Mouse (Mus musculus): Measurements from ENCODE around the gene St6galnac6. TPM values are rescaled to one million over a fixed set of nuclear protein-coding genes. Genes with fewer than 3 reads are reported as not detected.

St6galnac6 gene
- polyA plus RNA-seq, 1 experiment from 2014 or later = 15.2 TPM

DNA sequence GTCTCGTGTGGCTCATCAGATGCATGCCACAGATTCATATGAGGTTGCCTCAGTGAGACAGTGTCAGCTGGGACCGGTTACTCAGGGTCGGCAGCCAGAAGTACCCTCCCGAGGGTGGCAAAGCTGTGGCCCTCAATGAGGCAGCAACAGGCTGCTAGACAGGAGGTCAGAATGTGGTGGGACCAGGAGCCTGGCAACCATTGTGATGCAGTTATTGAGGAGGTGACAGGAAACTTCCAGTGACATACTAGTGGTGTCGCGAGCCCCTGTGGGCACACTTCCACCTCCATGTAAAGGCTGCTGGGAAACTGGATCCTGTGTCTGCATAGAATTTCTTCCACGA, 22.0 kb downstream of the St6galnac6 start, which contains the start of gene Ak1:
TSS of gene Ak1 (plus strand) at position 242 of the 343 bp plus-strand sequence.
- ATAC-seq = no peak; the same call in 1 of the 2 replicates
- peak within 1 kb of the TSS; percentile 85 for H3K27ac ChIP-seq (ENCODE audit: low read length)
- no peaks in the 10 kb centered on the region for H3K9me3 ChIP-seq (ENCODE audit: control insufficient read depth, low read length)
- 25% methylated on average over 7 of the region's 7 CpGs for WGBS
- H3K36me3 ChIP-seq (ENCODE audit: control insufficient read depth, insufficient read depth, low read length) = peaks cover 6% of the 10 kb centered on the region; the same call in 1 of the 2 replicates
- H3K4me1 ChIP-seq (ENCODE audit: control insufficient read depth, insufficient read depth, low read length) = peaks cover 51% of the 10 kb centered on the region
- peak within 1 kb of the TSS; percentile 2; the same call in 1 of the 2 replicates for H3K4me2 ChIP-seq (ENCODE audit: low read depth, low read length)
- H3K4me3 ChIP-seq (ENCODE audit: low read length) = no peak within 1 kb of the TSS; the same call in 1 of the 2 replicates
- H3K27me3 ChIP-seq (replicated peaks; ENCODE audit: control insufficient read depth, insufficient read depth, low read length) = no peaks in the 10 kb centered on the region
- H3K9ac ChIP-seq (ENCODE audit: low read depth, low read length) = peak within 1 kb of the TSS; percentile 48

DNA sequence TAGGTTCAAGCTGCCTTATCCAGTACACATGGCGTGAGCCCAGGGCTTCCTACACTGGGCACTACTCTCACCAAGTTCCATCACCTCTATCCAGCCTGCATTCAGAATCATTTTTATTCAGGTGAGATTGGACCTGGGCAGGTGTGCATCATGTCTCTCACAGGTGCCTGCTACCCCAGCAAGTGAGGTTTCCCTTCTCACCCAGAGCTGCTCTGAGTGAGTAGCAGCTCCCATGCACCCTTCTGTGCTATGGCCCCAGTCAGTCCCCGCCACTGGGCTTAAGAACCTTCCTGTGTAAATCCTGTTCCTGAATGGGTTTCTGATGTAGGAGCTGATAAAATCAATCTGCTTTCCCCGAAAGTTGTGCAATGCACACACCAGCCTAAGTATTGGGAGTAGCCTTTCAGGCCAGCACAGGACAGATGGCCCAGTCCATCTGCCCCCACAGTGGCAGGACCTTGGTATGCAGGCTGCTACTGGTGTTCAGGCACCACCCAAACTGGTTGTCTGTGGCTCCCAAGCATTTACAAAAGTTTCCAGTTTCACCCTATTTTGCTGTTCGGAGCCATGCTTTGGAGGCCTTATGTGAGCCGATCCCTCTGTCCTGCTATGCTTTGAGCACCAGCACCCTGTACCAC, 24.7 kb downstream of the St6galnac6 start:
- Histone ChIP-seq H3K36me3 (ENCODE audit: control insufficient read depth, insufficient read depth, low read length) (no peaks in the 10 kb centered on the region), H3K9ac (ENCODE audit: low read depth, low read length) (no peak overlapping the region), H3K27ac (ENCODE audit: low read length) (no peak overlapping the region), H3K9me3 (ENCODE audit: control insufficient read depth, low read length) (no peaks in the 10 kb centered on the region), H3K27me3 (replicated peaks; ENCODE audit: control insufficient read depth, insufficient read depth, low read length) (no peaks in the 10 kb centered on the region), H3K4me1 (ENCODE audit: control insufficient read depth, insufficient read depth, low read length) (peaks cover 70% of the 10 kb centered on the region), H3K4me3 (ENCODE audit: low read length) (no peak overlapping the region), H3K4me2 (ENCODE audit: low read depth, low read length) (no peak overlapping the region)
- WGBS = 77% methylated on average over 5 of the region's 5 CpGs
- no peak for ATAC-seq

DNA sequence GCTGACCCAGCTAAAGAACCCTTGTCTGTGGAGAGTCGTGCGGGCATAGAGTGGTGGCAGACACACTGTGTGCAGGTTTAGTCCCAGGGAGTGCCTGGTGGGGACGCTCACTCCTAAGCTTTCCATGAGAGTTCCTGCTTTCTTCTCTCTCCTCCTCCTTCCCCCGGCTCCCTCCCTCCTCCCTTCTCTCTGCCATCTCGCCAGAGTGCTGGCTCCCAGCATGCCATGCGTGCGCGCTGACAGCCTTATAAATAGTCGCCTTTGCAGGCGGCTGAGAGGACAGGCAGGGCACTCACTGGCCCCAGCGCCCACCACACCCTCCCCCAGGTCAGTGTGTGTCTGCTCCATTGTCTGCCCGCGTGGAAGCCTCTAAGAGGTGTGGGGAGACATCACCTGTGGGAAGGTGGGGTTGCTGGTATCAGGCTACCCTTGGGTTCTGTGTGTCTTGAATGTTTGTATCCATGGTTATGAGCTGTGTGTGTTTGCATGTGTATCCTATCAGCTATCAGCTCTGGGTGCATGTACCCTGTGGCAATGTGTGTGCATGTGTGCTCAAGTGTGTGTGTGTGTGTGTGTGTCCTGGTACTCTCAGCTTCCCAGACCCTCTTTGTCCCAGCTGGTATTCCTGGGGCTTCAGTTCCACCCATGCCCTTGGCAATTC, 25.8 kb downstream of the St6galnac6 start:
- peak overlapping the region; percentile 30 for H3K4me3 ChIP-seq (ENCODE audit: low read length)
- no peaks in the 10 kb centered on the region for H3K27me3 ChIP-seq (replicated peaks; ENCODE audit: control insufficient read depth, insufficient read depth, low read length)
- peak overlapping the region; percentile 70 for H3K27ac ChIP-seq (ENCODE audit: low read length)
- no peaks in the 10 kb centered on the region for H3K9me3 ChIP-seq (ENCODE audit: control insufficient read depth, low read length)
- WGBS = 3% methylated on average over 13 of the region's 13 CpGs
- peak; percentile 21 for ATAC-seq
- peak overlapping the region; percentile 57 for H3K4me2 ChIP-seq (ENCODE audit: low read depth, low read length)
- H3K36me3 ChIP-seq (ENCODE audit: control insufficient read depth, insufficient read depth, low read length) = no peaks in the 10 kb centered on the region
- peak overlapping the region; percentile 68 for H3K9ac ChIP-seq (ENCODE audit: low read depth, low read length)
- H3K4me1 ChIP-seq (ENCODE audit: control insufficient read depth, insufficient read depth, low read length) = peaks cover 59% of the 10 kb centered on the region

DNA sequence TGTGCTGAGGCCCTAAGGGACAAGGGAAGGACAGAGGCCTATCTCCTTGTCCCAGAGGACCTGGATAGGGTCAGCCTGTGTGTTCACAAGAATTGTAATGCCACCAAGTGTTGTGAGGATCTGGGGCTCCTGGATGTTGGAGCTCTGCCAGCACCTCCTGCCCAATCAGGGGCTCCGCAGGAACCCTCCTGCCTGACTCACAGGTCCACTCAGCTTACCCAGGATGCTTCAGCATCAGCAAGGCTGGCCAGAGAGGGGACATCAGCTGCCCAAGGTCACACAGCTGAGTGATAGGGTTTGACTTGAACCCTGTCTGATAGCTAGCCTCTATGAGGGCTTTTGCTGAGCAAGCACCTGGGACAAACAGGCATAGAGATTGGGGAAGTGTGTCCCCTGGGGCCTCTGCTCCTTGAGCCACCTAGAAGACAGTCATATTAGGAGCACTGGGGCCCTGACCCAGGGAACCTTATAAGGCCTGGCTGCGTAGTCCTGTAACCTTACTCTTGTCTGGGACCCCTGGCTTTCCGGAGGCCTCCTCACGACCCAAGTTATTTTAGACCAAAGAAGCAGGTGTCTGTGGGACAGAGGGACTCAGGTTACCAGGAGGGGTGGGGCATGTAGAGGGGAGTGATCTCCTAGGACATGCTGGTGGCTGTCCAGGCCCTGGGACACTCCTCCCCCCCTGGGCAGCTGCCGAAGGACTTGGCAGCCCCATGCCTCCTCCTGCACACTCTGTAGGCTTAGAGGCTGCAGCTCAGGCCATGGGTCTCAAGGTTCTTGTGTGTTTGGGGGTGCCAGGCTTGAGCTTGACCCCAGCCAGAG, 26.6 kb downstream of the St6galnac6 start:
- H3K9ac ChIP-seq (ENCODE audit: low read depth, low read length) = peak overlapping the region; percentile 68

DNA sequence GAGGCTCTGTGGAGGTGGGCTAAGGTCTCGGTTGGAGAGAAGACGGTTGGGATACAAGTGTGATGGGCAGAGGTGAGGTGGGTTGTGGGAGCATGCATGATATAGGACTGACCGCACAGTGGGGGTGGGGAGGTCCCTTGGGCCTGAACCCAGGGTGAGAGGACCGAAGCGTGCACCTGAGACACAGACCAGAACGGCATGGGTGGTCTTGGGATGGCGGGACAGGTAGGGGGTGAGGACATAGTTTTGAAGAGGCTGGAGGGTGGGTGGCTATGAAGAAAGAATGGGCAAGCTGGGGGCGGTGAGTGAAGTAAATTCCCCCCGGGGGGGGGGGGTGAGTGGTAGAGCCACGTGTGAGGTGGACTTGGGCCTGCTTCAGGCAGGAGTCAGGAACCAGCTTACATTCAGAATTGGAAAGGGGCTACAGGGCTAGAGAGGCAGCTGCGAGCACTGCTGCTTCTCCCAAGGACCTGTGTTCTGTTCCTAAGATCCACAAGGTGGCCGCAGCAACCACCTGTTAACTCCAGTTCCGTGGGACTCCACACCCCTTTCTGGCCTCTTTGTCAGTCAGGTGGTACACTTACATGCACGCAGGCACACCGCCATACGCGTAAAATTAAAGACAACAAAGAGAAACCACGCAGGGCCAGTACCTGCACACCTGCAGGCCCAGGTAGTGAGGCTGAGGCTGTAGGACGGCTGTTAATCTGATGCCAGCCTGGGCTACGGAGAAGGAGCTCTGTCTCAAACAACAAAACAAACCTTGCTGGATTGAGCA, 27.9 kb downstream of the St6galnac6 start:
- Histone ChIP-seq H3K9me3 (ENCODE audit: control insufficient read depth, low read length) (no peaks in the 10 kb centered on the region), H3K27ac (ENCODE audit: low read length) (no peak overlapping the region), H3K4me3 (ENCODE audit: low read length) (no peak overlapping the region), H3K36me3 (ENCODE audit: control insufficient read depth, insufficient read depth, low read length) (no peaks in the 10 kb centered on the region), H3K9ac (ENCODE audit: low read depth, low read length) (peak overlapping the region; percentile 38; the same call in 1 of the 2 replicates), H3K4me1 (ENCODE audit: control insufficient read depth, insufficient read depth, low read length) (peaks cover 42% of the 10 kb centered on the region), H3K4me2 (ENCODE audit: low read depth, low read length) (no peak overlapping the region), H3K27me3 (replicated peaks; ENCODE audit: control insufficient read depth, insufficient read depth, low read length) (no peaks in the 10 kb centered on the region)
- no peak for ATAC-seq
- WGBS = 57% methylated on average over 20 of the region's 20 CpGs

More for the DNA sequence above, 26.6 kb downstream of the St6galnac6 start:
- H3K27ac ChIP-seq (ENCODE audit: low read length) = peak overlapping the region; percentile 70; the same call in 1 of the 2 replicates
- H3K4me2 ChIP-seq (ENCODE audit: low read depth, low read length) = peak overlapping the region; percentile 57
- H3K9me3 ChIP-seq (ENCODE audit: control insufficient read depth, low read length) = no peaks in the 10 kb centered on the region
- peak overlapping the region; percentile 30; the same call in 1 of the 2 replicates for H3K4me3 ChIP-seq (ENCODE audit: low read length)
- peaks cover 51% of the 10 kb centered on the region for H3K4me1 ChIP-seq (ENCODE audit: control insufficient read depth, insufficient read depth, low read length)
- WGBS = 41% methylated on average over 5 of the region's 5 CpGs
- no peaks in the 10 kb centered on the region for H3K36me3 ChIP-seq (ENCODE audit: control insufficient read depth, insufficient read depth, low read length)
- no peaks in the 10 kb centered on the region for H3K27me3 ChIP-seq (replicated peaks; ENCODE audit: control insufficient read depth, insufficient read depth, low read length)
- ATAC-seq = no peak

DNA sequence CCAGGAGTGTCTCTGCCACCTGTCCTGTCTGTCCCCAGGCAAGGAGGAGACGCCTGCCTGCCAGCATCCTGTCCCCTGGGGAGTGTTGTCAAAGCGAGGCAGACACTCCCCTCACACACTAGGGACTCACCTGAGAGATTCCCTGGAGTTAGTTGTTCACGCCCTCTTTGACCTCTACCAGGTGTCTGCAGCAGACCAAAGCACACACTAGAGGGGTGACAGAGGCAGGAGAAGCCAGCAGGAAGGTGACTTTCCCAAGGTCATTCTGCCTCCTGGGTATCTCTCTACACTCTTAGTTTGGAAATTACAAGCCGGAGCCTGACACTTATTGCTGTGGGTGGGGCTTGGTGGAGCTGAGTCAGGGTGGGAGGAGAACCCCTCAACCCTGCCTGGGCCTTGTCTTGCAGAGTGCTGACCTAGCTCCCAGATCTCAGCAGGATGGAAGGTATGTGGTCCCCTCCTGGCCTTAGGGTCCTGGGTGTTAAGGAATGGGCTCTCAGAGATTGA, 28.6 kb downstream of the St6galnac6 start:
- Histone ChIP-seq H3K4me1 (ENCODE audit: control insufficient read depth, insufficient read depth, low read length) (peaks cover 42% of the 10 kb centered on the region), H3K4me2 (ENCODE audit: low read depth, low read length) (no peak overlapping the region), H3K9ac (ENCODE audit: low read depth, low read length) (peak overlapping the region; percentile 38; the same call in 1 of the 2 replicates), H3K27me3 (replicated peaks; ENCODE audit: control insufficient read depth, insufficient read depth, low read length) (no peaks in the 10 kb centered on the region), H3K9me3 (ENCODE audit: control insufficient read depth, low read length) (no peaks in the 10 kb centered on the region), H3K4me3 (ENCODE audit: low read length) (no peak overlapping the region), H3K27ac (ENCODE audit: low read length) (peak overlapping the region; percentile 12; the same call in 1 of the 2 replicates), H3K36me3 (ENCODE audit: control insufficient read depth, insufficient read depth, low read length) (no peaks in the 10 kb centered on the region)
- WGBS = 58% methylated on average over 4 of the region's 4 CpGs
- no peak for ATAC-seq

DNA sequence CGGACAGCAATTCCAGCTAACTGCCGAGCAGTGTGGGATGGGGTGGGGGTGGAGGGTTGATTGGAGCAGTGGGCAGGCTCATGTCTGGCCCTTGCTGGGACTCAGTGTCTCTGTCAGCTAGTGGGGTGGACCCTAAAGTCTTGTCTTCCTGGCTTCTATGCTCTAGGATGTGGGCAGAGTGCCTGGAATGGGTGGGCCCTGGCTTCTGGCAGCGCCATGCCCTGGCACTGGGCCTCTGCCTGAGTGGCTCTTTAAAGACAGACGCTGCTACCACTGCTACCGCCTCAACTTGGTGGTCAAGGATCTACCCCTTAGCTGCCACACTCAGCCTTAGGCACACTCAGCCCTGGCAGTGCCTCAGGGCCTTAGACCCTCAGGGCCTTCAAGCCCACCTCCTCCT, 29.2 kb downstream of the St6galnac6 start:
- no peaks in the 10 kb centered on the region for H3K27me3 ChIP-seq (replicated peaks; ENCODE audit: control insufficient read depth, insufficient read depth, low read length)
- no peak overlapping the region for H3K4me2 ChIP-seq (ENCODE audit: low read depth, low read length)
- no peaks in the 10 kb centered on the region for H3K9me3 ChIP-seq (ENCODE audit: control insufficient read depth, low read length)
- no peak for ATAC-seq
- H3K27ac ChIP-seq (ENCODE audit: low read length) = no peak overlapping the region
- H3K36me3 ChIP-seq (ENCODE audit: control insufficient read depth, insufficient read depth, low read length) = no peaks in the 10 kb centered on the region
- WGBS = 29% methylated on average over 5 of the region's 5 CpGs
- H3K4me1 ChIP-seq (ENCODE audit: control insufficient read depth, insufficient read depth, low read length) = peaks cover 42% of the 10 kb centered on the region
- H3K4me3 ChIP-seq (ENCODE audit: low read length) = no peak overlapping the region
- H3K9ac ChIP-seq (ENCODE audit: low read depth, low read length) = peak overlapping the region; percentile 38; the same call in 1 of the 2 replicates

DNA sequence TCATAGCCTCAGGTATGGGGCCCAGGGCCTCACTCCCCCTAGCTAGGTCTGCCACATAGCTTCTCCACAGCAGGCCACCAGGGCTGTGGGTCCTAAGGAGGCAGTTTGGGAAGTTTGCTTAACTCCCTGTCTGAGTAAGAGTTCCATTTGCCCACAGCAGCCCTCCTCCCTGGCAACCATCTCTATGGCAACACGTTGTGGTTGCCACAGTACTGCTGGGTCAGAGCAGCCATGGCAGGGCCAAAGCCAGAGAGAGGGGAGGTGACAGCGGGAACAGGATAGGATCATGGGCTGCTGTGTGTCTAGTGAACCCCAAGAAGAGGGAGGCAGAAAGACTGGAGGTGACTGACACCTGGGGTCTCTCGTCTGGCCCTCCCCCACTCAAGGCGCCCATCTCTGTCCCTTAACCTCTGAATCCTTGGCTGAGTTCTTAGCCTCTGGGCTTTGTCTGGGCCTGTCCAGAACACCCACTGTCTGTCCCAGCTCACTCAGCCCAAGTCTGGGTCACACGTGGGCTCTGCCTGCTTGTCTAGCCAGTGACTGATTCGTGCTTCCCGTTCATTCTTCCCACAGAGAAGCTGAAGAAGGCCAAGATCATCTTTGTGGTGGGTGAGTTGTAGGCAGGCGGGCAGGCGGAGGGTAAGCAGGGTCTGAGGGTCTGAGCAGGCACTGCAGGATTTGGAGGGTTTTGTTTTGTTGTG, 29.9 kb downstream of the St6galnac6 start:
- no peak for ATAC-seq
- no peaks in the 10 kb centered on the region for H3K27me3 ChIP-seq (replicated peaks; ENCODE audit: control insufficient read depth, insufficient read depth, low read length)
- no peaks in the 10 kb centered on the region for H3K36me3 ChIP-seq (ENCODE audit: control insufficient read depth, insufficient read depth, low read length)
- no peaks in the 10 kb centered on the region for H3K9me3 ChIP-seq (ENCODE audit: control insufficient read depth, low read length)
- no peak overlapping the region for H3K27ac ChIP-seq (ENCODE audit: low read length)
- H3K4me2 ChIP-seq (ENCODE audit: low read depth, low read length) = no peak overlapping the region
- no peak overlapping the region for H3K4me3 ChIP-seq (ENCODE audit: low read length)
- peaks cover 43% of the 10 kb centered on the region for H3K4me1 ChIP-seq (ENCODE audit: control insufficient read depth, insufficient read depth, low read length)
- no peak overlapping the region for H3K9ac ChIP-seq (ENCODE audit: low read depth, low read length)
- WGBS = 52% methylated on average over 9 of the region's 9 CpGs
